Mouse (Mus musculus) lung, postnatal 0 days (tissue): ENCODE results near the gene Trak1. TPM values are rescaled to one million over a fixed set of nuclear protein-coding genes. Genes with fewer than 3 reads are reported as not detected.
A peak's percentile ranks its signal among the peaks of the same experiment; 100 is the strongest.

Experiments
- ATAC-seq: fragments of 200-750 bp; cut with Nextera tagmentation; 2 replicates; pipeline ENCODE4 v1.8.0; 2017; ENCODE audit warnings: moderate library complexity
- DNase-seq: peaks from one replicate; pipeline ENCODE4 v3.0.0-alpha.2; 2016; ENCODE audit warnings: low spot score
- H3K27ac ChIP-seq: fragments of 300-500 bp; sonication (generic); 2 replicates; pipeline ENCODE4 v1.5.1; 2014; ENCODE audit warnings: antibody characterized with exemption, mild to moderate bottlenecking, low read length, mixed read lengths
- H3K27me3 ChIP-seq: fragments of 300-500 bp; sonication (generic); replicated peaks from 2 replicates; pipeline ENCODE4 v1.6.1; 2014; ENCODE audit warnings: low read length, mixed read lengths; ENCODE audit not compliant: insufficient read depth
- H3K36me3 ChIP-seq: fragments of 300-500 bp; sonication (generic); 2 replicates; pipeline ENCODE4 v1.6.1; 2014; ENCODE audit warnings: low read length, mixed read lengths; ENCODE audit not compliant: insufficient read depth
- H3K4me1 ChIP-seq: fragments of 300-500 bp; sonication (generic); 2 replicates; pipeline ENCODE4 v1.6.1; 2014; ENCODE audit warnings: antibody characterized with exemption, low read depth, low read length, mixed read lengths; ENCODE audit not compliant: insufficient read depth
- H3K4me2 ChIP-seq: fragments of 300-500 bp; sonication (generic); replicated peaks from 2 replicates; pipeline ENCODE4 v1.6.1; 2014; ENCODE audit warnings: low read depth, mild to moderate bottlenecking, low read length, moderate library complexity, mixed read lengths
- H3K4me3 ChIP-seq: fragments of 300-500 bp; sonication (generic); 2 replicates; pipeline ENCODE4 v1.5.1; 2014; ENCODE audit warnings: low read depth, low read length
- H3K9ac ChIP-seq: fragments of 300-500 bp; sonication (generic); replicated peaks from 2 replicates; pipeline ENCODE4 v1.6.1; 2014; ENCODE audit warnings: low read depth, mild to moderate bottlenecking
- H3K9me3 ChIP-seq: fragments of 300-500 bp; sonication (generic); 2 replicates; pipeline ENCODE4 v1.6.1; 2016; ENCODE audit warnings: low read length, mixed read lengths
- CTCF ChIP-seq: IDR thresholded peaks from 2 replicates; pipeline ENCODE4 v1.5.1; 2016; ENCODE audit warnings: antibody characterized with exemption, mild to moderate bottlenecking
- EP300 ChIP-seq: IDR thresholded peaks from 2 replicates; pipeline ENCODE4 v1.6.1; 2016; ENCODE audit warnings: antibody characterized with exemption, mild to moderate bottlenecking, control low read depth
- WGBS: fragments of 180-500 bp; shearing (Covaris S2); extraction: QIAGEN DNeasy Blood & Tissue Kit; methylation state at CpG from one replicate; pipeline ENCODE4 v1.1.7; 2014; 5-methylcytosine and 5-hydroxymethylcytosine counted together
- polyA plus RNA-seq: library from polyadenylated mRNA; unstranded; fragments of >200 nt; fragmentation: Nextera tagmentation; extraction: Ambion mirVana; gene quantifications from 2 replicates; pipeline ENCODE4 v1.2.1, GENCODE M21; 2015

Trak1 gene
- polyA plus RNA-seq, 1 experiment from 2014 or later = 28.6 TPM

DNA sequence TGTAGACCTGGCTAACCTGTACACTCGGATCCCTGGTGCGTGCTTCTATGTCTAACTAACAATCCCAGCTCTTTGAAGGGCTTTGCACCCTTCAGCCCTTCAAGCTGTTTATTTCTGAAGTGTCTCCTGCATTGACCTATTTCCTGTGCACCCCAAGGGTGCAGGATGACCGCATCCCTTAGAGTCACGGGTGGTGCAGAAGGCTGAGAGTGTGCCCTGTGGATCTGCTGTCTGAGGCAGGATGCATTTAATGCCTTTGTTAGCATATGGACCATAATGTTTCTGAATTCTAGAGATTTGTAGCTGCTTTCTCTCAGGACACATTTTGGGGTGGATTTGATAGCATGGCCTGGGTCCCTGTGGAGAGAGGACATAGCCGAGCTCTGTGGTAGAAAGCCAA lies 129.6 kb downstream of the Trak1 start:
- TF ChIP-seq EP300 (no peak), CTCF (no peak)
- Histone ChIP-seq H3K9ac (no peak overlapping the region), H3K4me1 (peaks cover 9% of the 10 kb centered on the region), H3K27me3 (no peaks in the 10 kb centered on the region), H3K27ac (no peak overlapping the region), H3K4me3 (no peak overlapping the region), H3K4me2 (no peak overlapping the region), H3K36me3 (no peaks in the 10 kb centered on the region), H3K9me3 (no peaks in the 10 kb centered on the region)
- DNase-seq (no peak), ATAC-seq (no peak)
- WGBS = 78% methylated on average over 5 of the region's 5 CpGs

DNA sequence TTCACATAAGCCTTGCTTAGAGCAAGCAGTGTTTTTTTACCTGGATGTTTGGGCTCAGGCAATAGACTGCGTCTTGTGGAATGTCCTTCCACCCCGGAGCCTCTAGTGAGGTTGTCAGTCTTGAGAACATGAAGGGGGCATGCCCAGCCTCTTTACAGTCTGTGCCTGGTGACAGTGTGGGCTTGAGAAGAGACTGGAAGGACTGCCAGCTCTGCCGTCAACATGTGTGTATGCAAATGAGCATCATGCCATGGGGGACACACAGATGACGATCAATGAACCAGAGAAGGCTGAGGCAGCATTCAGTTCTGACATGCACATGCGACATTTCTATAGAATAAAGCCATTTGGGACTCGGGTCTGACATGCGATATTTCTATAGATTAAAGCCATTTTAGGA lies 132.3 kb downstream of the Trak1 start:
- H3K9me3 ChIP-seq = no peaks in the 10 kb centered on the region
- H3K4me3 ChIP-seq = no peak overlapping the region
- 77% methylated on average over 7 of the region's 7 CpGs for WGBS
- no peak for DNase-seq
- ATAC-seq = no peak
- no peak overlapping the region for H3K9ac ChIP-seq
- TF ChIP-seq CTCF = no peak
- TF ChIP-seq EP300 = no peak
- no peak overlapping the region for H3K4me2 ChIP-seq
- no peak overlapping the region for H3K27ac ChIP-seq
- no peaks in the 10 kb centered on the region for H3K27me3 ChIP-seq
- no peaks in the 10 kb centered on the region for H3K36me3 ChIP-seq
- H3K4me1 ChIP-seq = peaks cover 3% of the 10 kb centered on the region; the same call in 1 of the 2 replicates

GRCm38 (mm10) chr9:121430379-121430778 lies 133.1 kb downstream of the Trak1 start:
- Histone ChIP-seq H3K27me3 (no peaks in the 10 kb centered on the region), H3K36me3 (no peaks in the 10 kb centered on the region), H3K9ac (no peak overlapping the region), H3K27ac (no peak overlapping the region), H3K4me2 (no peak overlapping the region), H3K4me1 (peaks cover 3% of the 10 kb centered on the region; the same call in 1 of the 2 replicates), H3K9me3 (no peaks in the 10 kb centered on the region), H3K4me3 (no peak overlapping the region)
- TF ChIP-seq EP300 = no peak
- no peak for TF ChIP-seq CTCF
- DNase-seq (no peak), ATAC-seq (no peak)
- WGBS = 28% methylated on average over 6 of the region's 6 CpGs

- ATAC-seq (no peak), DNase-seq (no peak)
- 79% methylated on average over 15 of the region's 15 CpGs for WGBS
- peaks cover 3% of the 10 kb centered on the region; the same call in 1 of the 2 replicates for H3K4me1 ChIP-seq
- H3K36me3 ChIP-seq = no peaks in the 10 kb centered on the region
- no peak overlapping the region for H3K27ac ChIP-seq
- TF ChIP-seq EP300 (no peak), CTCF (no peak)
- no peaks in the 10 kb centered on the region for H3K27me3 ChIP-seq
- H3K4me2 ChIP-seq = no peak overlapping the region
- H3K4me3 ChIP-seq = no peak overlapping the region
- H3K9ac ChIP-seq = no peak overlapping the region
- H3K9me3 ChIP-seq = no peaks in the 10 kb centered on the region
Measured at GRCm38 (mm10) chr9:121433745-121434528, 136.6 kb downstream of the Trak1 start.

DNA sequence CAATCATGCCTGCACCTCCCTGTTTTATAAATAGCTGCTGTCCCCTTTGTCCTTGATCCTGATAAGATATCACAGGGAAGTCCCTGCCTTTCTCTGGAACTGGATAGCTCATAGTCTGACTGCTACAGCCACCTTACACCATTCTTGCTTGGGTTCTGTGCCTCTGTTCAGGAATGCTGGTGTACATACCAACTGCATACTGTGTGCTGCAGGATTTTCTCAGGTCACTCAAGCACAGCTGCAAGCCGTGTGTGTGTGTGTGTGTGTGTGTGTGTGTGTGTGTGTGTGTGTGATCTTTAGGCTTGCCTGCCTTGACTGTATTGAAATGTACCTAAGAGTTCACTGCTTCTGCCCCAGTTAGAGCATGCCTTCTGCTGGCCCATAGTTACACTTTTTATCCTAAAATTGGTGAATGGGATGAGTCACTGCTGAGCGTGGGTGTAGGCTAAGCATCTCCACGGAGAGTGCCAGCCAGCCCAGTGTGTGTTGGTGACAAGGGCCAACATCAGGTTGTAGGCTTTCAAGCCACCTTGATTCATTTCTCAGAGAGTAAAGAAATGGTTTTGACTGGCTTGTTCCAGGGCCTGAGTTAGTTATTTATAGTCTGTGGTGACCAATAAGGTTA lies 138.1 kb downstream of the Trak1 start:
- Histone ChIP-seq H3K4me1 (no peaks in the 10 kb centered on the region; the same call in 1 of the 2 replicates), H3K36me3 (no peaks in the 10 kb centered on the region), H3K27ac (no peak overlapping the region), H3K4me2 (no peak overlapping the region), H3K9ac (no peak overlapping the region), H3K4me3 (no peak overlapping the region), H3K9me3 (no peaks in the 10 kb centered on the region), H3K27me3 (no peaks in the 10 kb centered on the region)
- TF ChIP-seq CTCF = 0 out of 2 replicates have a peak, but pooled peaks have one; percentile 1
- TF ChIP-seq EP300 = no peak
- ATAC-seq (no peak), DNase-seq (no peak)
- 59% methylated on average over 3 of the region's 3 CpGs for WGBS

DNA sequence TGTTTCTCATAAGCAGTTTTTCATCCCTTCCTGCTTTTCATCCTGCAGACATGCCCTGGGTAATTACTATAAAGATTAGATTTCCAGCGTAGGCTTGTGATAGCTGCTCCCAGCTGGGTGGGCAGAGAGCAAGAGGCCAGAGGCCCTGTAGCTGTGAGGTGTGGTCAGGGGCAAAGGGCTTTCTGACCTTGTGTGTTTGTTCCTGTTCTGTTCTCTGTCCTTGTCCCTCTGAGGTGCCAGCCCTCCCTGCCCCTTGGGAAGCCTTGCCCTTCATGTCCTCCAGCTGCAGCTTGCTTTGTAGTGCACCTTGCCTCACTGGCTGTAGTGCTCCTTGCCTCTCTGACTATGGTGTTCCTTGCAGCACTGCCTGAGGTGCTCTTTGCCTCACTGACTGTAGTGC lies 139.2 kb downstream of the Trak1 start:
- Histone ChIP-seq H3K4me2 (no peak overlapping the region), H3K9me3 (no peaks in the 10 kb centered on the region), H3K27me3 (no peaks in the 10 kb centered on the region), H3K4me3 (no peak overlapping the region), H3K4me1 (no peaks in the 10 kb centered on the region; the same call in 1 of the 2 replicates), H3K27ac (no peak overlapping the region), H3K36me3 (no peaks in the 10 kb centered on the region), H3K9ac (no peak overlapping the region)
- ATAC-seq (no peak), DNase-seq (no peak)
- TF ChIP-seq EP300 = no peak
- TF ChIP-seq CTCF = no peak
- 73% methylated on average over 1 of the region's 1 CpGs for WGBS
